Mouse (Mus musculus): Measurements from ENCODE around the gene Olfr635. TPM values are rescaled to one million over a fixed set of nuclear protein-coding genes. Genes with fewer than 3 reads are reported as not detected.

The Olfr635 gene
- total RNA-seq (2023) = not detected

GRCm38 (mm10) chr7:103970852-103971251 lies at the start of gene Olfr635:
Gene Olfr635, plus strand, starts transcription at chr7:103971152.

GRCm38 (mm10) chr7:103928525-103928924 lies 42.4 kb upstream of the Olfr635 start, which contains the start of gene Olfr631:
Gene Olfr631, plus strand, starts transcription at chr7:103928825.

DNA sequence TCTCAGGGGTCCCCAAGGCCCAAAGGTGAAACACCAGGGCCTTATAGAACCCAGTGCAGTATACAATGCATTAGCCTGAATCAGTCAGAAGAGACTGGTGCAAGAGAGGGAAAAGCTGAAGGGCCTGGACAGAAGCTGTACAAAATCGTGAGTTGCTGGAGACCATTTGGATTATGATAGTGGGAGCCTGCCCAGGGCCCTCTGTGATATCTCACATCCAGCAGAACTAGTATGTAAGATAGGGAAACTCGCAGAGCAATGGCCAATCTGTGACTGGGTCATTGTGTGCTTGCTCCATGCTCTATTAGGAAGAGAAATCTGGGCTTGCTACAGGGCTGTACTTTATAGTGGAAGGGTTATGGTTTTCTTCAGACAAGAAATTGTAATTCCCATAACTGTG lies 36.7 kb upstream of the Olfr635 start, which contains the start of gene Olfr632:
TSS of gene Olfr632 (plus strand) at position 84 of the 400 bp plus-strand sequence.

DNA sequence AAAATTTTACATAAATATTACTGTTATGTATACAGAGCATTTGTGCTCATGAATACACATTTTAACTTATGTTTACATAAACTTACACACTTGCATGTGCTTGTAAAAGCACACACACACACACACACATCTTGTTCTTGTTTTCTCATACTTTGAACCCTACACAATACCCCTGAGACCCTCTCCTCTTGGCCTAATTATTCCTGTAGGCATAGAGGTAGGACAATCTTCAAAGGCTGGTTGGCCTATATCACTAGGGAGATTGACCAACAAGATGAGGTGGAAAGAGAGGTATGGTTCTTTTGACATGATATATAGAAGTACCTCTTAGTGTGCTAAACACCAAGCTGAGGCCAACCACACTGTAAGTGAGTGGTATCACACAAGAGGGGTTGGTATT lies 26.8 kb upstream of the Olfr635 start, which contains the start of gene Olfr633:
TSS of gene Olfr633 (plus strand) at position 301 of the 400 bp plus-strand sequence.

GRCm38 (mm10) chr7:103998446-103998845 lies 27.5 kb downstream of the Olfr635 start, which contains the start of gene Olfr638:
Gene Olfr638, plus strand, starts transcription at chr7:103998746.

GRCm38 (mm10) chr7:104017203-104017602 lies 46.3 kb downstream of the Olfr635 start, which contains the start of gene Olfr639:
Gene Olfr639, minus strand, starts transcription at chr7:104017303.

GRCm38 (mm10) chr7:104025473-104025872 lies 54.5 kb downstream of the Olfr635 start, which contains the start of gene Olfr640:
Gene Olfr640, minus strand, starts transcription at chr7:104025573.

DNA sequence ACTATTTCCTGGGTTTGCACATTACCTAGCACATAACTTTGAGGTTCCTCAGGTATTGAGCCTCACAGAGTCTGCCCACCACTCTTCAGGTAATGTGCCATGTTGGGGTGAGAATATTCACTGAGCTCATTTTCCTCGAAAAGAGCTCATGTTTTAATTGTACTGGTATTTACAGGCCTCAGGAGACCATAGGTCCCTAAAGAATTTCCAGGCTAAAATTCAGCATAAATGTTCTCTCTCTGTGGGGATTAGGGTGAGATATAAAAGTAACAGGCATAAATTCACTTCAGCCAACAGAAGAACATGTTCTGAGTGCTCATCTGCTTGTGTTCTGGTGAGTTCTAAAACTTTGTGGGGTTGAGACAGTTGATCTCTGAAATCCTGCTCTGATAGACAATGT lies 64.2 kb downstream of the Olfr635 start, which contains the start of gene Olfr641:
TSS of gene Olfr641 (plus strand) at position 301 of the 400 bp plus-strand sequence.

Other genes with a start within 250 kb of the Olfr635 start
- gene Olfr628, start 240.8 kb upstream of the Olfr635 start, total RNA-seq (2023) = not detected
- gene Olfr629, start 226.2 kb upstream of the Olfr635 start, total RNA-seq (2023) = not detected
- not detected for gene Olfr630, start 213.8 kb upstream of the Olfr635 start, total RNA-seq (2023)
- not detected for gene Olfr69, start 199.6 kb upstream of the Olfr635 start, total RNA-seq (2023)
- gene Olfr68, start 191.5 kb upstream of the Olfr635 start, total RNA-seq (2023) = not detected
- gene Olfr67, start 179.3 kb upstream of the Olfr635 start, total RNA-seq (2023) = not detected
- gene Hbb-bt, start 157.2 kb upstream of the Olfr635 start, total RNA-seq (2023) = 100 to 1,000 TPM; 136 to 209 TPM
- gene Hbb-bs, start 143.1 kb upstream of the Olfr635 start, total RNA-seq (2023) = 1,000 to 10,000 TPM in 1 of 2 experiments, 100 to 1,000 TPM in 1; 881 to 1,070 TPM
- not detected for gene Hbb-bh2, start 130.6 kb upstream of the Olfr635 start, total RNA-seq (2023)
- gene Hbb-bh1, start 128.0 kb upstream of the Olfr635 start, total RNA-seq (2023) = not detected
- gene Hbb-y, start 117.9 kb upstream of the Olfr635 start, total RNA-seq (2023) = not detected
- not detected for gene Olfr66, start 84.9 kb upstream of the Olfr635 start, total RNA-seq (2023)
- gene Olfr64, start 76.7 kb upstream of the Olfr635 start, total RNA-seq (2023) = not detected
- not detected for gene Olfr65, start 67.7 kb upstream of the Olfr635 start, total RNA-seq (2023)
- not detected for gene Olfr631, start 42.3 kb upstream of the Olfr635 start, total RNA-seq (2023)
- not detected for gene Olfr632, start 36.8 kb upstream of the Olfr635 start, total RNA-seq (2023)
- gene Olfr633, start 26.7 kb upstream of the Olfr635 start, total RNA-seq (2023) = not detected
- gene Olfr638, start 27.6 kb downstream of the Olfr635 start, total RNA-seq (2023) = not detected
- under 1 TPM in 1 of 2 experiments, not detected in 1; 0.13 TPM for gene Olfr639, start 46.2 kb downstream of the Olfr635 start, total RNA-seq (2023)
- gene Olfr640, start 54.4 kb downstream of the Olfr635 start, total RNA-seq (2023) = not detected
- gene Olfr641, start 64.3 kb downstream of the Olfr635 start, total RNA-seq (2023) = not detected
- gene Olfr642, start 81.5 kb downstream of the Olfr635 start, total RNA-seq (2023) = not detected
- not detected for gene 4930516K23Rik, start 90.3 kb downstream of the Olfr635 start, total RNA-seq (2023)
- gene Olfr644, start 100.7 kb downstream of the Olfr635 start, total RNA-seq (2023) = not detected
- gene Olfr645, start 114.3 kb downstream of the Olfr635 start, total RNA-seq (2023) = not detected
- not detected for gene Olfr646, start 133.7 kb downstream of the Olfr635 start, total RNA-seq (2023)
- not detected for gene Ubqln5, start 158.7 kb downstream of the Olfr635 start, total RNA-seq (2023)
- gene Olfr643, start 166.3 kb downstream of the Olfr635 start, total RNA-seq (2023) = not detected
- not detected for gene Ubqln3, start 172.1 kb downstream of the Olfr635 start, total RNA-seq (2023)
- not detected for gene Ubqlnl, start 179.4 kb downstream of the Olfr635 start, total RNA-seq (2023)
- gene Olfm5, start 193.7 kb downstream of the Olfr635 start, total RNA-seq (2023) = not detected
- not detected for gene Olfr648, start 212.2 kb downstream of the Olfr635 start, total RNA-seq (2023)
- gene Olfr649, start 224.8 kb downstream of the Olfr635 start, total RNA-seq (2023) = not detected
- gene Trim6, start 247.6 kb downstream of the Olfr635 start, total RNA-seq (2023) = 1 to 10 TPM; 1.8 to 2.1 TPM

Measured in neutrophil, adult 59 days (primary cell).